Mouse (Mus musculus) cerebellum, adult 2 months (tissue): Measurements from ENCODE around the gene Slc39a1. TPM values are rescaled to one million over a fixed set of nuclear protein-coding genes. Genes with fewer than 3 reads are reported as not detected.
A peak's percentile ranks its signal among the peaks of the same experiment; 100 is the strongest.

Source experiments
- DNase-seq, 2 experiments: peaks; one replicate each; pipeline ENCODE4 v3.0.0; 2021
- H3K27ac ChIP-seq: fragments of 200-500 bp; 2 replicates; pipeline ENCODE4 v1.5.1; 2012; ENCODE audit warnings: low read length, control low read depth, inconsistent platforms; ENCODE audit not compliant: insufficient read depth
- H3K27me3 ChIP-seq: fragments of 200-500 bp; 2 replicates; pipeline ENCODE4 v1.6.1; 2012; ENCODE audit warnings: inconsistent platforms, mild to moderate bottlenecking, low read length, moderate library complexity; ENCODE audit not compliant: control insufficient read depth, insufficient read depth
- H3K4me1 ChIP-seq: fragments of 200-500 bp; 2 replicates; pipeline ENCODE4 v1.6.1; 2011; ENCODE audit warnings: low read length; ENCODE audit not compliant: control insufficient read depth, insufficient read depth
- H3K4me3 ChIP-seq: fragments of 200-500 bp; replicated peaks from 2 replicates; pipeline ENCODE3; 2011; ENCODE audit warnings: mild to moderate bottlenecking, low read depth, low read length, control low read depth; ENCODE audit not compliant: insufficient read depth
- CTCF ChIP-seq: fragments of 200-500 bp; IDR thresholded peaks from 2 replicates; pipeline ENCODE4 v1.5.1; 2011; ENCODE audit warnings: low read depth, mild to moderate bottlenecking, control low read depth, low read length, moderate library complexity, borderline replicate concordance; ENCODE audit not compliant: insufficient read depth
- POLR2A ChIP-seq: fragments of 200-500 bp; IDR thresholded peaks from 2 replicates; pipeline ENCODE4 v1.6.1; 2011; ENCODE audit warnings: low read length, control low read depth, borderline replicate concordance; ENCODE audit not compliant: insufficient read depth
- WGBS: fragments of 180-500 bp; shearing (Covaris S2); methylation state at CpG from one replicate; pipeline ENCODE4 v1.1.7; 2018; 5-methylcytosine and 5-hydroxymethylcytosine counted together
- polyA plus RNA-seq: library from polyadenylated mRNA; depleted of rRNA; stranded (reverse); fragments of >200 nt; gene quantifications from 2 replicates; pipeline ENCODE4 v1.2.3, GENCODE M21; 2012

Slc39a1 gene
- polyA plus RNA-seq, 1 experiment = 35.8 TPM

- H3K4me3 ChIP-seq = no peak overlapping the region
- WGBS = 90% methylated on average over 4 of the region's 4 CpGs
- H3K4me1 ChIP-seq = no peaks in the 10 kb centered on the region; the same call in 1 of the 2 replicates
- DNase-seq = no peak
- H3K27me3 ChIP-seq = no peaks in the 10 kb centered on the region
- no peak overlapping the region for H3K27ac ChIP-seq
- TF ChIP-seq CTCF (no peak), POLR2A (no peak)
Measured at GRCm38 (mm10) chr3:90222455-90222854, 25.5 kb upstream of the Slc39a1 start.

DNA sequence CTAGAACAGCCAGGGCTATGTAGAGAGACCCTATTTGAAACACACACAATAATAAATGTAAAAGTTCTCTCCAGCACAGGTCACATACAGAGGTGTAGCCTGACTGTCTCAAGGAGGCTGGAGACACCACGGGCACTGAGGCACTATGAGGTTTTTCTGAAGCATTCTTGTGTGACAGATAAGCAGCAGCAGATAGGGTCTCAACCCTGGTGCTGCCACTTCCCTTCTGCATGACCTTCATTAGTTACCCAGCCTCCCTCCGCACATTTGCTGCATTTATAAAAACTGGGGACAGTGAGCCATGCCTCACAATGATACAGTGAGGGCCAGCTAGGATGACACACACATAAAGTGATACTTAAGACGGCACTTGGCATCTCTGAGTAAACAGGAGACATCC lies 25.0 kb upstream of the Slc39a1 start:
- H3K27ac ChIP-seq = no peak overlapping the region
- H3K4me1 ChIP-seq = no peaks in the 10 kb centered on the region; the same call in 1 of the 2 replicates
- no peak overlapping the region for H3K4me3 ChIP-seq
- no peak for TF ChIP-seq POLR2A
- no peak for TF ChIP-seq CTCF
- H3K27me3 ChIP-seq = no peaks in the 10 kb centered on the region
- DNase-seq = no peak
- 90% methylated on average over 3 of the region's 3 CpGs for WGBS

GRCm38 (mm10) chr3:90224331-90224730 lies 23.6 kb upstream of the Slc39a1 start:
- no peak overlapping the region for H3K27ac ChIP-seq
- H3K27me3 ChIP-seq = no peaks in the 10 kb centered on the region
- WGBS = 69% methylated on average over 10 of the region's 10 CpGs
- DNase-seq = no peak
- no peak for TF ChIP-seq POLR2A
- TF ChIP-seq CTCF = no peak
- no peak overlapping the region for H3K4me3 ChIP-seq
- no peaks in the 10 kb centered on the region; the same call in 1 of the 2 replicates for H3K4me1 ChIP-seq

DNA sequence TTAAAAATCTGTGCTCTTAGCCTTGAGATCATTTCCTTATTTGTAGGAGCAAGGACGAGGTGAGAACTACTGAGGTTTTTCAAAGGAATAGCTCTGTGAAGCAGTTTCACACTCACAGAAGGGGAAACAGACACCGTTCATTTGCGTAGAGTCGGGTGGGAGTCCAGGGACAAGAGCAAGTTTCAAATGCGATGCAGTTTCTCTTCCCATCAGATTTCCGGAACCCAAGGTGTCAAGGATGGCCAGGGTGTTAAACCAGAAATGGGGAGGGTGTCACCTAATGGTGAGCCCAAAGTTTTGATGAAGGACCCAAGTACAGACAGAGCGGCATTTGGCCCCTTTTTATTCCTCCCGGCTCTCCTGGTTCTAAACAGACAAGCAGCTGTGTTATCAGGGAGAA lies 16.9 kb upstream of the Slc39a1 start:
- no peak for DNase-seq
- TF ChIP-seq POLR2A (no peak), CTCF (no peak)
- Histone ChIP-seq H3K4me3 (peak overlapping the region; percentile 70), H3K27me3 (no peaks in the 10 kb centered on the region), H3K4me1 (no peaks in the 10 kb centered on the region), H3K27ac (no peak overlapping the region)
- 15% methylated on average over 8 of the region's 8 CpGs for WGBS

DNA sequence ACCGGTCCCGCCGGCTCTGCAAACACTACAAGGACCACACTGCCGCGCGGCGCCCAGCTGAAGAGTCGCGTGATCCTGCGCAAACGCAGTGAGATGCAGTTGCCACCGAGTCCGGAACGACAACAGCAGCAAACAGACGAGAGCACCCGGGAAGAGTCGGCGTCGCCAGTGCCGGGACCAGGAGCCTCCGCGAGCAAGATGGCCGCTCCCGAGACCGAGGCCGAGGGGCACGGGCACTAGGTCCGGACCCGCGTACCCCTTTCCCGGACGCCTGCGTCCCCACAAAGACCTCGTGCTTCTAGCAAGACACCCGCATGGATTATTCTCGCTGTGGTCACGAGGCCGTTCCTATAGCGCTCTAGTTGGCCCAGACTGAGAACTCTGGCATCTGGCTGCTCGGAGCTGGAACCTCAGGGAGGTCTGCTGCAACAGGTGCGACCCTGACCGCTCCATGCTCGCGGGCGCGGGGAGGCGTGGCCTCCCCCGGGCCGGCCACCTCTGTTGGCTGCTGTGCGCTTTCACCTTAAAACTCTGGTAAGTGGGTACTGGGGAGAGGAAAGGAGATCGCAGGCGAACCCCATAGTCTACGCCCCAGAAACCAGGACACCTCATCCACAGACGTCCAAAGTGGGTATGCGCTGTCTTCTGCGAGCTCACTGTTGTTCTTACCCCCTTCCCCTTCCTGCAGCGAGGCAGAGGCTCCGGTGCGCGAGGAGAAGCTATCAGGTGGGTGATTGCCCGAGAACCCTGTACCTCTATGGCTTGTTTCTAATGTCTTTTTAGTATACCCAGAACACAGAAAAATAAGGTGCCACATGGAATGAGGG lies 16.3 kb upstream of the Slc39a1 start, which contains the start of gene Jtb:
Jtb (plus strand) TSS at position 91 of the 827 bp plus-strand sequence.
- Histone ChIP-seq H3K27ac (no peak within 1 kb of the TSS), H3K4me3 (peak within 1 kb of the TSS; percentile 70), H3K4me1 (no peaks in the 10 kb centered on the region), H3K27me3 (no peaks in the 10 kb centered on the region)
- TF ChIP-seq CTCF (no peak), POLR2A (peak; percentile 75)
- under 1% methylated on average over 61 of the region's 61 CpGs for WGBS
- peak; percentile 93 to 95 for DNase-seq

DNA sequence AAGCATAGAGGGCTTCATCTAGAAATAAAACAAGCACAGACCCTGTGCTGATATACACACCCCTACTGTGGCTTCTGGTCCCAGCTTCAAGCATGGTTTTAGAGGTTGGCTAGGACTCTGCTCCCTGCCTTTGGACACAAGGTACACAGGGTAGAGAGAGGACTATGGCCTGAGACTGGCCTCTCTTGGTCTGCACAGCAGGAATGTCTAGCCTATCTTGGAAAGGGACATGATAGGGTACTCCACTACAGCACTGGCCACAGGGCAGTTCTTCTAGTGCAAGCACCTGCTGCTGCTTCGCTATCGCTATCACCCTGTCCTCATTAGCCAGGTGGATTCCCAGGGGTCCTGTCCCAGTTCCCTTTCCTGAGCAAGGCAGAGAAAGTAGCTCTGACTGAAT lies 6.7 kb upstream of the Slc39a1 start:
- Histone ChIP-seq H3K27ac (no peak overlapping the region), H3K27me3 (no peaks in the 10 kb centered on the region), H3K4me1 (no peaks in the 10 kb centered on the region), H3K4me3 (no peak overlapping the region)
- TF ChIP-seq POLR2A (no peak), CTCF (no peak)
- no peak for DNase-seq
- 81% methylated on average over 2 of the region's 2 CpGs for WGBS

DNA sequence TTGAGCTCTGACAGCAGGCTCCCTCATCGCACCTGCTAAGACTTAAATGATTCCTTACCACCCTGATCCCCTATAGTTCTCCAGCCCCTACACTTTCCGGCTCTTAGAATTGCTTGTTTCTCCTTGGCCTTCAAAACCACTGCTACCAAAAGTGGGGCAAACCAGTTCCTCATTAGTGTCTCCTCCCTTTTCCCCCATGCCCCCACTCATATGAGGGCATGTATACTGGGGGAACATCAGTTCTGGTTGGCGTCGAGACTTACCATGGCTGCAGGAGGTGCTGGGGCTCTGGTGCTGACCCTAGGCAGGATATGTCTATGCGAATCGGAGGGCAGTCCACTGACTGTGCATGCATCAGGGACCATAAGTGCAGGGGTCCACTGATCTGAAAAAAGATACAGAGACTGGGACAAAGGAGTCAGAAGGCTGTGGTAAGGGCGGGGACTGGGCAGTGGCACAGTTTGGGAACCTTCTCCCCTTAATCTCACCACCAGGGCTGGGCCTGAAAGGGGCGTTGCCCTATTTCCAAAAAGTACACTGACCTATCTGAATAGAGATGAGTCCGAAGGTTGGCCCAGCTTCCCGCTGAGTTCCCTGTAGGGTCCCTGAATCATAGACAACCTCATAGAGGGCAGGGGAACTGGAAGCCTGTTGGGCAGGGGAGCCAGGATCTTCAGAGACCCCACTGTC lies 6.2 kb upstream of the Slc39a1 start:
- Histone ChIP-seq H3K27me3 (no peaks in the 10 kb centered on the region), H3K4me3 (no peak overlapping the region), H3K4me1 (no peaks in the 10 kb centered on the region), H3K27ac (no peak overlapping the region)
- DNase-seq = no peak
- WGBS = 87% methylated on average over 10 of the region's 10 CpGs
- TF ChIP-seq CTCF (no peak), POLR2A (no peak)
